Mouse (Mus musculus) hematopoietic multipotent progenitor cell, adult 10-12 weeks (in vitro differentiated cells): ENCODE data around the gene Ccrl2. TPM values are rescaled to one million over a fixed set of nuclear protein-coding genes. Genes with fewer than 3 reads are reported as not detected.

Experiments used
- polyA plus RNA-seq: library from polyadenylated mRNA; stranded (reverse); fragments of >175 nt; gene quantifications from 2 replicates; pipeline ENCODE4 v1.2.3, GENCODE M21; 2012; ENCODE audit warnings: low replicate concordance

Gene Ccrl2
- 1.1 and 3.3 TPM in 2 replicates for polyA plus RNA-seq

DNA sequence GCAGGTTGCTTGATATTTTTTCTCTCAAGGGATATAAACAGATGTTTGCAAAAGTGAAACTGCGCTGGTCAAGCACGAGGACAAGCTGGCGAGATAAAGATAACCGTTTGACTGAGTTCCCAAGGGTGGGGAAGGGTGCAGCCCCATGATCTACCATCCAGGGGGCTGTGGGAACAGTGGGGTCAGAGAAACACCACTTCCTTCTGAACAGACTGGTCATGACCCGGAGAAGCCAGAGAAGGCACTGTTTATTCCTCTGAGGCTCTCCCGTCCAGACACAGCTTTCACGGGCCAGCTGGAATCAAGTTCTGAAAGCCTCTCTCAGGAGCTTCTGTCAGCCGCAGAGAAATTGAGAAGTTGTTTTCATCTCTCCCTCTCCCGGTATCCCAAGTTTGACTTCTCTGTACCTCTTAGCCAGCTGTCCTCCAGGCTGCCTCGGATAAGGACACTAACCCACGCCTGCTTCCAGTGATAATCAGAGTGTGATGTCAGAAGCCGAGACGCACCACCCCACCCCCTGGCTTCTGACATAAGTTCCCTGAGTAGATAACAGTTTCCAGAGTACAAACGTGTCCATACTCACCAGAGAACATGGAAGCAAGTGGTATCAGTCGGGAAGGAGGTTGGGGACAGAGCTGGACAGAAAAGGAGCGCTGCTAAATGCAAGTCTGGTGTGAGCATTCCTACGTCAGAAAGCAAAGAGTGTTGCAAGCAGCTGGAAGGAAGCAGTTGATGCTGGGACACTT lies at the start of gene Ccrl2:
Gene Ccrl2, minus strand, starts transcription at position 722 of the 746 bp plus-strand sequence.

GRCm38 (mm10) chr9:111019022-111019421 lies 38.3 kb downstream of the Ccrl2 start, which contains the start of gene Ltf:
Ltf (plus strand) TSS chr9:111019271.

Other genes starting within 250 kb of the Ccrl2 start
- not detected in 2 replicates for gene Prss44, start 243.5 kb downstream of the Ccrl2 start, polyA plus RNA-seq
- not detected in 2 replicates for gene Prss43, start 230.8 kb downstream of the Ccrl2 start, polyA plus RNA-seq
- gene Prss45, start 222.9 kb downstream of the Ccrl2 start, polyA plus RNA-seq, result not detected in 2 replicates
- gene Prss46, start 213.0 kb downstream of the Ccrl2 start, polyA plus RNA-seq, result not detected in 2 replicates
- 0.66 and 4.9 TPM in 2 replicates for gene Prss50, start 199.6 kb downstream of the Ccrl2 start, polyA plus RNA-seq
- 24.6 and 28.9 TPM in 2 replicates for gene Als2cl, start 177.6 kb downstream of the Ccrl2 start, polyA plus RNA-seq
- gene Tmie, start 177.4 kb downstream of the Ccrl2 start, polyA plus RNA-seq, result 0.85 and 2.7 TPM in 2 replicates
- gene Fam240a, start 140.7 kb downstream of the Ccrl2 start, polyA plus RNA-seq, result not detected in 2 replicates
- gene Tdgf1, start 111.4 kb downstream of the Ccrl2 start, polyA plus RNA-seq, result not detected in 2 replicates
- gene Lrrc2, start 106.0 kb downstream of the Ccrl2 start, polyA plus RNA-seq, result not detected in 2 replicates
- not detected in 2 replicates for gene Rtp3, start 66.9 kb downstream of the Ccrl2 start, polyA plus RNA-seq
- gene Ltf, start 38.2 kb downstream of the Ccrl2 start, polyA plus RNA-seq, result 7.0 and 8.8 TPM in 2 replicates
- gene Lrrfip2, start 60.1 kb upstream of the Ccrl2 start, polyA plus RNA-seq, result 15.4 and 15.9 TPM in 2 replicates
- 5.5 and 7.1 TPM in 2 replicates for gene Mlh1, start 214.3 kb upstream of the Ccrl2 start, polyA plus RNA-seq
- 3.2 and 4.7 TPM in 2 replicates for gene Epm2aip1, start 214.4 kb upstream of the Ccrl2 start, polyA plus RNA-seq